Mouse (Mus musculus) CH12.LX (cell line): ENCODE data around the gene Adamtsl1. TPM values are rescaled to one million over a fixed set of nuclear protein-coding genes. Genes with fewer than 3 reads are reported as not detected.

Experiments used
- DNase-seq: peaks from one replicate; pipeline ENCODE4 v3.0.0-alpha.2; 2013; ENCODE audit errors: extremely low read depth
- H3K27ac ChIP-seq: 2 replicates; pipeline ENCODE4 v1.5.1; 2012; ENCODE audit warnings: low read depth, mild to moderate bottlenecking, control low read depth, moderate library complexity; ENCODE audit not compliant: insufficient read depth
- H3K27me3 ChIP-seq: replicated peaks from 2 replicates; pipeline ENCODE3; 2012; ENCODE audit warnings: inconsistent platforms
- H3K36me3 ChIP-seq, 2 experiments: replicated peaks in 1 of 2; 2 replicates each; pipeline versions ENCODE3 to v1.6.1; 2012; ENCODE audit warnings: inconsistent platforms in 1 of 2, low read length in 1 of 2, mild to moderate bottlenecking in 1 of 2, mixed read lengths in 1 of 2, moderate library complexity in 1 of 2; ENCODE audit not compliant: control insufficient read depth in 1 of 2, insufficient read depth in 1 of 2
- H3K4me1 ChIP-seq, 2 experiments: 2 replicates each; pipeline ENCODE4 v1.6.1; 2012; ENCODE audit warnings: inconsistent platforms in 1 of 2, moderate library complexity in 1 of 2; ENCODE audit not compliant: insufficient read depth in 2 of 2, control insufficient read depth in 1 of 2
- H3K4me2 ChIP-seq: 2 replicates; pipeline ENCODE4 v1.6.1; 2012; ENCODE audit warnings: low read depth, mild to moderate bottlenecking, control low read depth; ENCODE audit not compliant: poor library complexity, insufficient read depth, severe bottlenecking
- H3K4me3 ChIP-seq, 3 experiments: fragments of 150-350 bp in 1 of 3; sonication (generic) in 1 of 3; replicated peaks in 1 of 3; 2 replicates each; pipeline versions ENCODE3 to v1.5.1; 2011 to 2012; ENCODE audit warnings: low read depth in 2 of 3, low read length in 2 of 3, mild to moderate bottlenecking in 2 of 3, moderate library complexity in 2 of 3, control low read depth in 1 of 3, improper control_type of control experiment in 1 of 3, inconsistent platforms in 1 of 3, mixed read lengths in 1 of 3; ENCODE audit not compliant: poor library complexity in 1 of 3
- H3K79me2 ChIP-seq: replicated peaks from 2 replicates; pipeline ENCODE4 v1.6.1; 2012; ENCODE audit warnings: mild to moderate bottlenecking, moderate library complexity; ENCODE audit not compliant: control insufficient read depth, poor library complexity, insufficient read depth, severe bottlenecking; ENCODE audit errors: extremely low read depth
- H3K9ac ChIP-seq: 2 replicates; pipeline ENCODE4 v1.6.1; 2012; ENCODE audit warnings: low read depth, mild to moderate bottlenecking, control low read depth, moderate library complexity; ENCODE audit not compliant: insufficient read depth
- H3K9me3 ChIP-seq: replicated peaks from 2 replicates; pipeline ENCODE3; 2012; ENCODE audit warnings: low read length, inconsistent platforms, mixed read lengths
- CHD2 ChIP-seq: IDR thresholded peaks from 2 replicates; pipeline ENCODE4 v1.6.1; 2011; ENCODE audit warnings: low read length, improper control_type of control experiment
- CTCF ChIP-seq, 2 experiments: IDR thresholded peaks in 1 of 2; conservative IDR thresholded peaks in 1 of 2; 2 replicates each; pipeline ENCODE4 v1.5.1; 2011 to 2012; ENCODE audit warnings: low read depth in 2 of 2, low read length in 2 of 2, improper control_type of control experiment in 1 of 2, inconsistent platforms in 1 of 2, mild to moderate bottlenecking in 1 of 2, moderate library complexity in 1 of 2
- E2F4 ChIP-seq: IDR thresholded peaks from 2 replicates; pipeline ENCODE4 v1.6.1; 2011; ENCODE audit warnings: low read depth, low read length, improper control_type of control experiment; ENCODE audit not compliant: insufficient replicate concordance
- ETS1 ChIP-seq: conservative IDR thresholded peaks from 2 replicates; pipeline ENCODE4 v1.6.1; 2012; ENCODE audit warnings: low read depth, mild to moderate bottlenecking, inconsistent platforms, low read length, improper control_type of control experiment, moderate library complexity
- GABPA ChIP-seq: IDR thresholded peaks from 2 replicates; pipeline ENCODE4 v1.6.1; 2012; ENCODE audit warnings: low read depth, low read length, improper control_type of control experiment, inconsistent platforms; ENCODE audit not compliant: insufficient replicate concordance
- IRF4 ChIP-seq: IDR thresholded peaks from 2 replicates; pipeline ENCODE4 v1.6.1; 2014; ENCODE audit warnings: low read depth, mild to moderate bottlenecking, inconsistent platforms, low read length, improper control_type of control experiment
- MAFK ChIP-seq: IDR thresholded peaks from 2 replicates; pipeline ENCODE4 v1.6.1; 2011; ENCODE audit warnings: low read length, improper control_type of control experiment; ENCODE audit not compliant: insufficient replicate concordance
- MAX ChIP-seq: IDR thresholded peaks from 2 replicates; pipeline ENCODE4 v1.6.1; 2011; ENCODE audit warnings: low read length, improper control_type of control experiment
- MAZ ChIP-seq: IDR thresholded peaks from 2 replicates; pipeline ENCODE4 v1.6.1; 2012; ENCODE audit warnings: low read depth, mild to moderate bottlenecking, inconsistent platforms, low read length, improper control_type of control experiment, moderate library complexity
- MEF2A ChIP-seq: IDR thresholded peaks from 2 replicates; pipeline ENCODE4 v1.6.1; 2014; ENCODE audit warnings: low read depth, mild to moderate bottlenecking, inconsistent platforms, low read length, improper control_type of control experiment, borderline replicate concordance
- NELFE ChIP-seq: IDR thresholded peaks from 2 replicates; pipeline ENCODE4 v1.6.1; 2011; ENCODE audit warnings: low read depth, low read length, improper control_type of control experiment
- PAX5 ChIP-seq: IDR thresholded peaks from 2 replicates; pipeline ENCODE4 v1.6.1; 2012; ENCODE audit warnings: low read length, inconsistent platforms, mixed read lengths
- POLR2A ChIP-seq: IDR thresholded peaks from 2 replicates; pipeline ENCODE4 v1.6.1; 2011; ENCODE audit warnings: low read depth, mild to moderate bottlenecking, improper control_type of control experiment, low read length
- POLR2AphosphoS2 ChIP-seq: IDR thresholded peaks from 2 replicates; pipeline ENCODE4 v1.6.1; 2011; ENCODE audit warnings: low read depth, low read length, improper control_type of control experiment
- RCOR1 ChIP-seq: conservative IDR thresholded peaks from 2 replicates; pipeline ENCODE4 v1.6.1; 2012; ENCODE audit warnings: low read depth, mild to moderate bottlenecking, inconsistent platforms, low read length, improper control_type of control experiment
- SIN3A ChIP-seq: IDR thresholded peaks from 2 replicates; pipeline ENCODE4 v1.6.1; 2012; ENCODE audit warnings: low read length, improper control_type of control experiment, inconsistent platforms
- SMC3 ChIP-seq: IDR thresholded peaks from 2 replicates; pipeline ENCODE4 v1.6.1; 2011; ENCODE audit warnings: low read depth, low read length, improper control_type of control experiment
- TBP ChIP-seq: conservative IDR thresholded peaks from 2 replicates; pipeline ENCODE4 v1.6.1; 2011; ENCODE audit warnings: low read depth, low read length, improper control_type of control experiment
- UBTF ChIP-seq: IDR thresholded peaks from 2 replicates; pipeline ENCODE4 v1.6.1; 2012; ENCODE audit warnings: low read depth, mild to moderate bottlenecking, inconsistent platforms, low read length, improper control_type of control experiment, moderate library complexity
- ZC3H11A ChIP-seq: IDR thresholded peaks from 2 replicates; pipeline ENCODE4 v1.6.1; 2012; ENCODE audit warnings: low read depth, mild to moderate bottlenecking, inconsistent platforms, low read length, improper control_type of control experiment
- ZNF384 ChIP-seq: IDR thresholded peaks from 2 replicates; pipeline ENCODE4 v1.6.1; 2012; ENCODE audit warnings: low read depth, low read length, improper control_type of control experiment, inconsistent platforms
- dilution Hi-C: fragments of 300-500 bp; cut with MboI; formaldehyde crosslinking; loops from 2 replicates; pipeline ENCODE4 v1.14.3; 2020; ENCODE audit warnings: low sequenced_read_pairs; ENCODE audit not compliant: extremely low pct_unique_long_range_greater_than_20kb, extremely low pct_ligation_motif_present
- in situ Hi-C: fragments of 300-500 bp; cut with MboI; formaldehyde crosslinking; loops from 3 replicates; pipeline ENCODE4 v1.14.3; 2019; ENCODE audit warnings: low sequenced_read_pairs, low pct_ligation_motif_present, low pct_unique_long_range_greater_than_20kb, mixed read lengths
- polyA plus RNA-seq: library from polyadenylated mRNA; unstranded; fragments of >175 nt; gene quantifications from 2 replicates; pipeline ENCODE4 v1.2.1, GENCODE M21; 2012; ENCODE audit warnings: low read depth; ENCODE audit not compliant: insufficient read length
- total RNA-seq, 2 experiments: library from RNA; depleted of rRNA; stranded (reverse); fragments of 300-350 nt in 1 of 2; fragments of >200 nt in 1 of 2; gene quantifications; 2 replicates each; pipeline ENCODE4 v1.2.3; 2012 to 2014

The Adamtsl1 gene
- total and polyA plus RNA-seq, 3 experiments: not detected

DNA sequence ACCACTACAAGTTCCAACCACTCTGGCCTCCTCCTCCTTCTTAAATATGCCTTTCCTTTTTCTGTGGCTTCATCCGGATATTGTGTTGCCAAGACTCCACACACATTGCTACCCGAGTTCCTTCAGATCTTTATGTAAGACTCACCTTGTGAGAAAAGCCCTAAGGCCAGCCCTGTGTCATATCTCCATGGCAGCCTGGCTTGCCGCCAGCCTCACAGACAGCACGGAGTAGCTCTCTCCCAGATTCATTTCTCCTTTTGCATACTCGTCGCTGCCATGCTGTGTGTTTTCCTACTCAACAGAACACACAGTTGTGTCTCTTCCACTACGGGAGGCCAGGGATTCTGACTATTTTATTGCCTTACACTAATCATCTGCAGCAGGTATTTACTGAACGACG, 328.1 kb downstream of the Adamtsl1 start:
- in situ Hi-C loops (loop anchor here (25.0 kb wide), 1 partner anchor 695 kb away; no protein-coding TSS in a partner anchor), dilution Hi-C loops (no loop called here)
- TF ChIP-seq GABPA: no peak
- no peak for TF ChIP-seq POLR2A
- no peak for TF ChIP-seq MAFK
- no peak for TF ChIP-seq SIN3A
- no peak for TF ChIP-seq ZC3H11A

DNA sequence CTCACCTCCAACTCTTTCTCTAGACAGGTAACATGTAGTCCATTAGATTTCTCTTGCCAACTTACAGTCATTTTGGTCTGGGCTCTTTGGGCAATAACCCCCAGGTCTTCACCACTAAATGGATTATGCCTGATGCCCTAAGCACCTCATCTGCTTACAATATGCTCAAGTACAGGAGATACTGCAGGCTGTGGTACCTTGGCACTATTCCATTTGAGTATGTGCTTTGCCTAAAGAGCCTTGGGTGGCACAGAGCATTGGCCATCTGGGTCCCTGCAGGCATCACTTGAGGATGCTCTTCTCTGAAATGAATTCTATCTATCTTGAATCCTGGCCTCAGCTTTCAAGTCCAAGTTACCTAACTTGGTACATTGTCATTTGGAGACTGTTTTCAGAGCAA, 330.4 kb downstream of the Adamtsl1 start:
- no peak overlapping the region for H3K27ac ChIP-seq
- TF ChIP-seq UBTF: no peak
- no peak for TF ChIP-seq POLR2A
- TF ChIP-seq MAX: no peak
- TF ChIP-seq CHD2: no peak
- no peak for TF ChIP-seq GABPA
- no peak for TF ChIP-seq RCOR1
- no peak for TF ChIP-seq POLR2AphosphoS2
- TF ChIP-seq, all 38 proteins: peak for 0
- no peaks in the 10 kb centered on the region for H3K4me1 ChIP-seq
- no peak overlapping the region for H3K4me2 ChIP-seq
- peaks cover 38% of the 10 kb centered on the region for H3K9me3 ChIP-seq
- H3K27me3 ChIP-seq: no peaks in the 10 kb centered on the region
- H3K9ac ChIP-seq: no peak overlapping the region
- dilution Hi-C loops (no loop called here), in situ Hi-C loops (loop anchor here (25.0 kb wide), 1 partner anchor 693 kb away; no protein-coding TSS in a partner anchor)
- DNase-seq: no peak
- no peaks in the 10 kb centered on the region for H3K36me3 ChIP-seq
- no peaks in the 10 kb centered on the region for H3K79me2 ChIP-seq
- no peak overlapping the region for H3K4me3 ChIP-seq

More for the DNA sequence above, 328.1 kb downstream of the Adamtsl1 start:
- H3K27me3 ChIP-seq: no peaks in the 10 kb centered on the region
- H3K27ac ChIP-seq: no peak overlapping the region
- H3K9me3 ChIP-seq: peaks cover 46% of the 10 kb centered on the region
- H3K9ac ChIP-seq: no peak overlapping the region
- no peak for DNase-seq
- H3K4me2 ChIP-seq: no peak overlapping the region
- no peaks in the 10 kb centered on the region for H3K4me1 ChIP-seq
- H3K79me2 ChIP-seq: no peaks in the 10 kb centered on the region
- no peak overlapping the region for H3K4me3 ChIP-seq
- no peaks in the 10 kb centered on the region for H3K36me3 ChIP-seq

DNA sequence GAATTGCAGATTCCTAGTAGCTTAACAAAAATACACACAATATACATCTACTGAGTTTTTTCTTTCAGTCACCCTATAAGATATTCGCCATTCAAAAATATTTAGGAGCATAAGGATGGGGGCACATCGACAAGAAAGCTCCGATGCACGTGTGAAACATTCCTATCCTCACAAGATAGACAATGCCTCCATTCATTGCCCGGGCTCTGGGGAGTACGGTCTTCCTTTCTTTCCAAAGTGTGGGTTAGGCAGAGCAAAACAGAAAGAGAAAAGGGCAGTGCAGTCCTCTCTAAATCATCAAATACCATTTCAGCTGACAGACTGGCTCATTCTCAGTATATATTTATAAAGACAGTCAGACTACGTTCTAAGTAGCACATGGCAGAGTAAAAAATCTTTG, 332.0 kb downstream of the Adamtsl1 start:
- Histone ChIP-seq H3K4me1 (no peaks in the 10 kb centered on the region), H3K27ac (no peak overlapping the region), H3K79me2 (no peaks in the 10 kb centered on the region), H3K4me3 (no peak overlapping the region), H3K9me3 (peaks cover 39% of the 10 kb centered on the region), H3K4me2 (no peak overlapping the region)
- dilution Hi-C loops: no loop called here
- TF ChIP-seq POLR2AphosphoS2 (no peak), NELFE (no peak), SMC3 (no peak), IRF4 (no peak), MAX (no peak), UBTF (no peak), MEF2A (no peak), PAX5 (no peak), ETS1 (no peak), CTCF (conservative IDR thresholded peaks at IDR 0.05 in 1 of 2, IDR thresholded peaks at IDR 0.05 in 1 of 2; ENCODE audit: low read depth in 2 of 2, low read length in 2 of 2) (no peak), TBP (no peak), ZNF384 (no peak), MAZ (no peak), E2F4 (no peak)
- TF ChIP-seq, all 38 proteins: peak for 0
- in situ Hi-C loops: loop anchor here (25.0 kb wide), 1 partner anchor 691 kb away; no protein-coding TSS in a partner anchor
- Histone ChIP-seq H3K27me3 (no peaks in the 10 kb centered on the region), H3K36me3 (no peaks in the 10 kb centered on the region), H3K9ac (no peak overlapping the region)
- no peak for DNase-seq
